Mouse (Mus musculus) hindbrain, embryonic 16.5 days (tissue): ENCODE measurements around the gene Abca6. TPM values are rescaled to one million over a fixed set of nuclear protein-coding genes. Genes with fewer than 3 reads are reported as not detected.

Experiments used
- ATAC-seq: fragments of 200-750 bp; cut with Nextera tagmentation; 2 replicates; pipeline ENCODE4 v1.8.0; 2017; ENCODE audit warnings: moderate TSS enrichment, moderate library complexity
- H3K27ac ChIP-seq: fragments of 300-500 bp; sonication (generic); 2 replicates; pipeline ENCODE4 v1.5.1; 2014; ENCODE audit warnings: low read depth, mild to moderate bottlenecking, control low read depth, low read length, moderate library complexity
- H3K27me3 ChIP-seq: fragments of 300-500 bp; sonication (generic); replicated peaks from 2 replicates; pipeline ENCODE4 v1.6.1; 2014; ENCODE audit warnings: low read length; ENCODE audit not compliant: control insufficient read depth, insufficient read depth
- H3K36me3 ChIP-seq: fragments of 300-500 bp; sonication (generic); 2 replicates; pipeline ENCODE4 v1.6.1; 2014; ENCODE audit warnings: mild to moderate bottlenecking, low read length, moderate library complexity, mixed read lengths; ENCODE audit not compliant: control insufficient read depth, insufficient read depth
- H3K4me1 ChIP-seq: fragments of 300-500 bp; sonication (generic); 2 replicates; pipeline ENCODE4 v1.6.1; 2014; ENCODE audit warnings: low read depth, low read length; ENCODE audit not compliant: control insufficient read depth, insufficient read depth
- H3K4me2 ChIP-seq: fragments of 300-500 bp; sonication (generic); 2 replicates; pipeline ENCODE4 v1.6.1; 2014; ENCODE audit warnings: mild to moderate bottlenecking, low read length, control low read depth, moderate library complexity
- H3K4me3 ChIP-seq: fragments of 300-500 bp; sonication (generic); 2 replicates; pipeline ENCODE4 v1.5.1; 2014; ENCODE audit warnings: mild to moderate bottlenecking, low read length, control low read depth, moderate library complexity
- H3K9ac ChIP-seq: fragments of 300-500 bp; sonication (generic); 2 replicates; pipeline ENCODE4 v1.6.1; 2014; ENCODE audit warnings: low read depth, mild to moderate bottlenecking, control low read depth, low read length, moderate library complexity
- H3K9me3 ChIP-seq: fragments of 300-500 bp; sonication (generic); 2 replicates; pipeline ENCODE4 v1.6.1; 2014; ENCODE audit warnings: mild to moderate bottlenecking, low read length, moderate library complexity; ENCODE audit not compliant: control insufficient read depth
- WGBS: fragments of 180-500 bp; shearing (Covaris S2); extraction: QIAGEN DNeasy Blood & Tissue Kit; methylation state at CpG from one replicate; pipeline ENCODE4 v1.1.7; 2014; 5-methylcytosine and 5-hydroxymethylcytosine counted together
- polyA plus RNA-seq: library from polyadenylated mRNA; unstranded; fragments of >200 nt; fragmentation: Nextera tagmentation; extraction: Ambion mirVana; gene quantifications from 2 replicates; pipeline ENCODE4 v1.2.1, GENCODE M21; 2015

The Abca6 gene
- polyA plus RNA-seq, 1 experiment from 2014 or later, result 0.48 TPM

DNA sequence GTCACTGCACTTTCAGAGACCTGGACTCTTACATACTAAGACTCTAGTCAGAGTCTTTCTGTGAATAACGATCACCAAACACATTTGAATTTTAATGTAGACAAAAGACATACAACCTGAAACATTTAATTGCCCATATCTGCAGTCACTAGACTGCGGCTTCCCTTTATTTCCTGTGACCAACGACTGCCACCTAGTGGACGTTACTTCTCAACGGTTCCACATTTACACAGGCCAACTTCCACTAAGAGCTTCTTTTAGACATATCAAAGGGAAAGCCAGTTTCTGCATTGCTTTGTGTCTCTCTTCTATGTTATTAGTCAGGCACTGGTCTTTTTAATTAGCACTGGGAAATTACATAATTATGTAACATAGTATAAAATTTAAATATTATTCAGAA is 20.2 kb upstream of the Abca6 start:
- Histone ChIP-seq H3K4me3 (no peak overlapping the region), H3K27ac (no peak overlapping the region), H3K27me3 (no peaks in the 10 kb centered on the region), H3K36me3 (no peaks in the 10 kb centered on the region), H3K4me2 (no peak overlapping the region), H3K4me1 (no peaks in the 10 kb centered on the region), H3K9ac (no peak overlapping the region), H3K9me3 (no peaks in the 10 kb centered on the region)
- ATAC-seq, result peak; percentile 80
- 5% methylated on average over 5 of the region's 5 CpGs for WGBS

DNA sequence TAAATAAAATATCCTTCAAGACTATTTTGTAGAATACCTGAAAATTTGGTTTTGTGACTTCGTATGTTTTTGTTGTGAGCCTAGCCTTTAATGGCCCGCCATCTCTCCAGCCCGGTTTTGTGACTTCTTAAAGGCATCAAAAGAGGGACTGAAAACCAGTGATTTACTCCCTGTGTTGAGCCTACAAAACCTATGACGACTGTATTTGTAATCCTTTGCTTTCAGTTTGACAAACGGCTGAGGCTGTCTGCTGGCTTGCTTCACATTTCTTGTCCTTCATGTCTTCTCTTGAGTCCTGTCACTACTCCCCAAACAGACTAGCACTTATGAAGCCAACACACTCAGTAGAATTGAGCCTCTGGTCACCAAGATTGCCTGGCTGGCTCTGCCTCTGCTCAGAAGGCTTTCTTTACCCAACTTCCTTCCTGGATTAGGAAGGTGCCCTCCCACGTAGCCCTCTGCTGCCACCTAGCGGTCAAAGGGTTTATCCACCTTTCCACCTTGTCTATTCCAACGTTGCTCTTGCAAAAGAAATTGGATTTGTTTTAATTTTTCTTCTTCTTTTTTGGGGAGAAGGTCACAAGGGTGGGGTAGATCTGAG is 16.8 kb upstream of the Abca6 start:
- peak; percentile 64; the same call in 1 of the 2 replicates for ATAC-seq
- no peak overlapping the region for H3K27ac ChIP-seq
- WGBS, result 44% methylated on average over 8 of the region's 8 CpGs
- H3K9ac ChIP-seq, result no peak overlapping the region
- no peaks in the 10 kb centered on the region for H3K36me3 ChIP-seq
- no peak overlapping the region for H3K4me2 ChIP-seq
- H3K27me3 ChIP-seq, result no peaks in the 10 kb centered on the region
- no peak overlapping the region for H3K4me3 ChIP-seq
- H3K4me1 ChIP-seq, result no peaks in the 10 kb centered on the region
- H3K9me3 ChIP-seq, result no peaks in the 10 kb centered on the region

DNA sequence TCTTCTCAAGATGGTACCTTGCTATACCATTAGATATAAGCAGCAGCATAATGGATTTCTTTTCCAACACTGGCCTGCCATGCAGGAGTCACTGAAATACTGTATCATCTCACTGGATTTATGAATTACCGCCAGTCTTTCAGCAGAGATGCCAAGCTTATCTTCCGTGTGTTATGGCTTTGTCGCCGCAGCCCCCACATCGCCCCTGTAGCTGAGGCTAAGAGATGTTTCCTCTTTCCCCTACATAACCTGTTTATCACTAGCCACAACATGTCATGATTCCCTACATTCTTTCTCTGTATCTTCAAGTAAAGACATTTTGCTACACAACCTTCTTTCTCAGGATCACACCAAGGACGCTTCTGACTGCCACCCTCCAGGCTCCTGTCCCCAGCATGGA is 15.7 kb upstream of the Abca6 start:
- WGBS, result 93% methylated on average over 6 of the region's 6 CpGs
- Histone ChIP-seq H3K4me1 (no peaks in the 10 kb centered on the region), H3K27ac (no peak overlapping the region), H3K4me3 (no peak overlapping the region), H3K4me2 (no peak overlapping the region), H3K9me3 (no peaks in the 10 kb centered on the region), H3K27me3 (no peaks in the 10 kb centered on the region), H3K36me3 (no peaks in the 10 kb centered on the region), H3K9ac (no peak overlapping the region)
- ATAC-seq, result no peak

DNA sequence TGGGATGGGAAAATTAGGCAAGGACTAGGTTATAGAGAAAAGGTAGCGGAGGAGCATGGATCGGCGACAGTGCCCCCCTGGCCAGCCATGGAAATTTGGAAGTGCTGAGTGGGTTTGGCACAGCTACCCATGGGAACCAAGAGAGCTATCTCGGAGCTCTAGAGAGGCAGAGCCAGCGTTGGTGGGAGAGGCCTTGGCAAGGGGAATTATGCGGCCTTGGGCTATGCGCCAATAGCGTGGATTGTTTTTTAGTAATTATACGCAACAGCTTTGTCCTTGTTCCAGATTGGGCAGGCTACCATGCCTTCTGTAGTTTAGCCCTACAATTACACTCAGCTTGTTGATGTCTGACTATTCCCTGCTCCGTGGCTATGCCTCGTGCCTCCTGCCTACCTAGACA is 15.2 kb upstream of the Abca6 start:
- no peak overlapping the region for H3K4me3 ChIP-seq
- WGBS, result 76% methylated on average over 11 of the region's 11 CpGs
- no peak overlapping the region for H3K9ac ChIP-seq
- H3K4me1 ChIP-seq, result no peaks in the 10 kb centered on the region
- ATAC-seq, result no peak
- no peak overlapping the region for H3K4me2 ChIP-seq
- H3K27me3 ChIP-seq, result no peaks in the 10 kb centered on the region
- no peaks in the 10 kb centered on the region for H3K36me3 ChIP-seq
- no peak overlapping the region for H3K27ac ChIP-seq
- no peaks in the 10 kb centered on the region for H3K9me3 ChIP-seq

DNA sequence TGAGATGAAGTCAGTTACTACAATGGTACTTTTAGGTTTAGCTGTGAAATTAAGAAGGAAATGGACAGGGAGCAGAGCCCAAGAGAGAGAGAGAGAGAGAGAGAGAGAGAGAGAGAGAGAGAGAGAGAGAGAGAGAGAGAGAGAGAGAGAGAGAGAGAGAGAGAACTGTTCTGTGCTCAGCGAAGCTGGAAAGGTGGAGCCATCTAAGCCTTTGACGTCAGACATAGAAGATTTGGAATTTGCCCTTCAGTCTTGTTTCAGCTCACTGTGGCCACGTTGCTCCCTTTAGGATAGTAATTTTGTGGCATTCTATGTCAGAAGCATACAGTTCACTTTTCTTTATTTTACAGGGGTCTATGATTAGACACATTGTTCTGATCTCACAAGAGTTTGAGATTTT is 10.3 kb upstream of the Abca6 start:
- Histone ChIP-seq H3K9ac (no peak overlapping the region), H3K4me3 (no peak overlapping the region), H3K27ac (no peak overlapping the region), H3K36me3 (no peaks in the 10 kb centered on the region), H3K9me3 (no peaks in the 10 kb centered on the region), H3K27me3 (no peaks in the 10 kb centered on the region), H3K4me1 (no peaks in the 10 kb centered on the region), H3K4me2 (no peak overlapping the region)
- WGBS, result 79% methylated on average over 3 of the region's 3 CpGs
- no peak for ATAC-seq

DNA sequence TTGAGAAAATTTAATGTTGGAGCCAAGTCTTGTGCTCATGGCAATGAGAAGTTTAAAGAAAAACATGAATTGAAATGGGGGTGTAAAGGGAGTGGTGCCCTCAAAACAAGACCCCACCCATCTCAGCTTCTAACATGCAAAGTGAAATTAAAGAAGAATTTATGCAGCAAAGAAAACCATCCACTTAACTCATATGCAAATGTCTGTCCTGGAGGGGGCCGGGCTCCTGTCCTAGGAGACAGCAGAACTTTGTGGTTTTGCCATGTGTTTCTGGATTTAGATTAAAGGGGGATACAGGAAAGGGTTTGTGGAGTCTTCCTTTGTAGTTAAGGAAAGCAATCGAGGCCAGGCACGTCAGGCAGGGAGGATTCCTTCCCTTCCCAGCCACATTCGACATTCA is 6.3 kb upstream of the Abca6 start:
- no peak overlapping the region for H3K4me2 ChIP-seq
- no peaks in the 10 kb centered on the region for H3K36me3 ChIP-seq
- H3K27ac ChIP-seq, result no peak overlapping the region
- H3K4me1 ChIP-seq, result no peaks in the 10 kb centered on the region
- no peak overlapping the region for H3K4me3 ChIP-seq
- no peaks in the 10 kb centered on the region for H3K27me3 ChIP-seq
- WGBS, result 70% methylated on average over 4 of the region's 4 CpGs
- no peak overlapping the region for H3K9ac ChIP-seq
- H3K9me3 ChIP-seq, result no peaks in the 10 kb centered on the region
- no peak for ATAC-seq

DNA sequence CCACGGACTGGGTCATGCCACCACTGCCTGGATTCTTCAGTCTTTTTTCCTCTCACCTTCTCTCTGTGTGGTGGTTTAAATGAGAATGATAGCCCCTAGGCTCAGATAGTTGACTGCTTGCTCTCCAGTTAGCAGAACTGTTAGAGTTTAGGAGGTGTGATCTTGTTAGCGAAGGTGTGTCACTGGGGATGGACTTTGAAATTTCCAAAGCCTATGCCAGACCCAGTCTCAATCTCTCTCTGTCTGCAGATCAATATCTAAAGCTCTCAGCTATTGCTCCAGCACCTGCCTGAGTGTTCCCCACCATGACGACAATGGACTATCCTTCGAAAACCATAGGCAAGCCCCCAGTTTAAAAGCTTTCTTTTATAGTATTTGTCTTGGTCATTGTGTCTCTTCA is 5.5 kb upstream of the Abca6 start:
- Histone ChIP-seq H3K9me3 (no peaks in the 10 kb centered on the region), H3K9ac (no peak overlapping the region), H3K36me3 (no peaks in the 10 kb centered on the region), H3K4me3 (no peak overlapping the region), H3K4me2 (no peak overlapping the region), H3K27me3 (no peaks in the 10 kb centered on the region), H3K4me1 (no peaks in the 10 kb centered on the region), H3K27ac (no peak overlapping the region)
- WGBS, result 96% methylated on average over 4 of the region's 4 CpGs
- no peak for ATAC-seq

DNA sequence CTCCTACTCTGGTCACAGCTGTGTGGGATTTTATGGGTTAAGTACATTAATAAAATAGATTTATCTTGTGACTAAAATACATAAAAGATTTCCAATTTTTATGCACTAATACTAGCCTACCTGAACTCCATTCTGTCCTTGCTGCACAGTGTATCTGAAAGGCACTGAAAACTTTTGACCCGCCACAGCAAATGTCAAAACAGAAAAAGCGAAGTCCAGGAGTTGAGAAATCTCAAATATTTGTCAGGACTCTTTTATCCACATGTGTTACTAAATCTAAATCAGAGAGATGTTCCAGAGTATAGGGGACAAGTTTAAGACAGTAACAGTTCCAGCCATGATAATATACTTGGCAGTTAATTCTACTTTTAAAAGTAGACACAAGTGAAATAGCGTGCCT is 680 bp upstream of the Abca6 start:
- Histone ChIP-seq H3K4me3 (no peak overlapping the region), H3K9ac (no peak overlapping the region), H3K36me3 (no peaks in the 10 kb centered on the region), H3K9me3 (no peaks in the 10 kb centered on the region), H3K4me2 (no peak overlapping the region), H3K4me1 (peaks cover 3% of the 10 kb centered on the region; the same call in 1 of the 2 replicates), H3K27ac (no peak overlapping the region), H3K27me3 (no peaks in the 10 kb centered on the region)
- ATAC-seq, result no peak
- 90% methylated on average over 3 of the region's 3 CpGs for WGBS

DNA sequence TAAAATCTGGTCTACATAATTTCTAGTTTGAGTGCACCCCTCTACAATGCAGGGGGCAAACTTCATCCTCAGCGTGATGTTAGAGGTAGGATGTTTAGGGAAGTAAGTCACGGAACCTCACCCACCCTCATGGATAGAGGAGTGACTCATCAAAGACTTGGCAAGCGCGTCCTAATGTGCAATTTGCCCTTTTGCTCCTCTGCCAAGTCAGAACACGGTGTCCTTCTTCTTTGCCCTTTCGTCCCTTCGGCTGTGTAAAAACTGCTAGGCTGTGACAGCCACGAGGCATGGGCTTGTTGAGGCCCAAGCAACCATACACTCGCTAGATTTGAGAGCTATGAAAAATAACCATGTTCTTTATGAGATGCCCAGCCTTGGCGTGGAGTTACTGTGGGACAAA is 6.8 kb downstream of the Abca6 start:
- no peak for ATAC-seq
- 91% methylated on average over 10 of the region's 10 CpGs for WGBS

DNA sequence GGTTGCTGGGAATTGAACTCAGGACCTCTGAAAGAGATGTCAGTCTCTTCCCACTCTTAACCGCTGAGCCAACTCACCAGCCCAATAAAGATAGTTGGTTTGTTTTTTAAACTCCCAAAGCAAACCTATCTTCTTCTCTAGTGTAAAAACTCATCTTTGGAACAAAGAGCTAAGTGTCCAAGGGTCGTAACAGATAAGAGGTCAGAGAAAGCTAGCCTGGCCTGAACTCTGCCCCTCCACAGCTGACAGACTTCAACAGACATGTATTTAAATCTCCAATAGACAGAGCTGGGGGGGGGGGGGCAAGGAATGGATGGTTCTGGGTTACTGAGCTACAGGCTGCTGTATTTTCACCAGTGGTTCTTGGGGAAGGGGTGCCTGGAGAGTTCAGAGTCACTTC is 14.1 kb downstream of the Abca6 start:
- peaks cover 6% of the 10 kb centered on the region; the same call in 1 of the 2 replicates for H3K9me3 ChIP-seq
- no peak overlapping the region for H3K9ac ChIP-seq
- no peak overlapping the region for H3K27ac ChIP-seq
- no peak overlapping the region for H3K4me2 ChIP-seq
- ATAC-seq, result no peak
- H3K4me3 ChIP-seq, result no peak overlapping the region
- 86% methylated on average over 2 of the region's 2 CpGs for WGBS
- H3K4me1 ChIP-seq, result no peaks in the 10 kb centered on the region
- no peaks in the 10 kb centered on the region for H3K36me3 ChIP-seq
- H3K27me3 ChIP-seq, result no peaks in the 10 kb centered on the region

More for the DNA sequence above, 6.8 kb downstream of the Abca6 start:
- no peaks in the 10 kb centered on the region for H3K36me3 ChIP-seq
- peaks cover 3% of the 10 kb centered on the region; the same call in 1 of the 2 replicates for H3K9me3 ChIP-seq
- H3K4me2 ChIP-seq, result no peak overlapping the region
- H3K9ac ChIP-seq, result no peak overlapping the region
- no peak overlapping the region for H3K27ac ChIP-seq
- H3K4me1 ChIP-seq, result no peaks in the 10 kb centered on the region
- H3K27me3 ChIP-seq, result no peaks in the 10 kb centered on the region
- H3K4me3 ChIP-seq, result no peak overlapping the region
